Mouse (Mus musculus) adrenal gland, adult 18-20 months (tissue): ENCODE measurements around the gene Zfp672. TPM values are rescaled to one million over a fixed set of nuclear protein-coding genes. Genes with fewer than 3 reads are reported as not detected.
"Not testable (repeated sequence)": the region's sequence is repeated elsewhere in the genome, so short reads cannot be mapped to it uniquely, and the experiment has no call there.

ENCODE experiments used
- DNase-seq, 2 experiments: peaks; one replicate each; pipeline ENCODE4 v3.0.0; 2021 to 2022; ENCODE audit warnings: low spot score in 2 of 2
- long read RNA-seq, 2 experiments: library from polyadenylated mRNA; stranded (forward); transcript quantifications; one replicate each; pipeline ENCODE4 v2.0.0; 2021
- total RNA-seq, 2 experiments: library from RNA; stranded (reverse); gene quantifications; 1 replicate in 1 of 2; 2 replicates in 1 of 2; pipeline ENCODE4 v1.2.3; 2021

Gene Zfp672
- total RNA-seq, result 10 to 100 TPM; 48.7 to 58.7 TPM
- long read RNA-seq, experiment 1, transcript Zfp672-201 (4 exons, 2,862 nt), result major isoform, 9 of 39 reads
- long read RNA-seq, experiment 1, partial matches to known transcripts, result 3 of 39 reads
- long read RNA-seq, experiment 1, other reads (novel, unspliced or antisense), result 19 of 39 reads
- long read RNA-seq, experiment 2, partial matches to known transcripts, result 0 of 27 reads
- long read RNA-seq, experiment 2, other reads (novel, unspliced or antisense), result 14 of 27 reads

- DNase-seq, result peak; percentile 78 to 84
Measured at GRCm38 (mm10) chr11:58330276-58331148, at the start of gene Zfp672, which contains the start of gene Sh3bp5l. Gene Zfp672 (minus strand): TSS chr11:58330339. Gene Sh3bp5l (plus strand): TSS chr11:58330724.

GRCm38 (mm10) chr11:58379516-58379915 lies 49.4 kb upstream of the Zfp672 start:
- DNase-seq, result no peak

GRCm38 (mm10) chr11:58378763-58379278 lies 48.7 kb upstream of the Zfp672 start, which contains the start of gene Lypd8:
Gene Lypd8 (plus strand): TSS chr11:58379043.
- no peak for DNase-seq

GRCm38 (mm10) chr11:58377686-58378085 lies 47.5 kb upstream of the Zfp672 start:
- DNase-seq, result no peak

- no peak for DNase-seq
Measured at GRCm38 (mm10) chr11:58377273-58377672, 47.1 kb upstream of the Zfp672 start.

GRCm38 (mm10) chr11:58366191-58366590 lies 36.1 kb upstream of the Zfp672 start:
- DNase-seq, result not testable (repeated sequence)

- DNase-seq, result no peak
Measured at GRCm38 (mm10) chr11:58364454-58364853, 34.3 kb upstream of the Zfp672 start.

GRCm38 (mm10) chr11:58362562-58362961 lies 32.4 kb upstream of the Zfp672 start:
- DNase-seq, result not testable (repeated sequence)

- DNase-seq, result no peak
Measured at GRCm38 (mm10) chr11:58357844-58358534, 27.9 kb upstream of the Zfp672 start.

GRCm38 (mm10) chr11:58357042-58357441 lies 26.9 kb upstream of the Zfp672 start:
- no peak for DNase-seq

GRCm38 (mm10) chr11:58354927-58355326 lies 24.8 kb upstream of the Zfp672 start:
- DNase-seq, result no peak

- no peak for DNase-seq
Measured at GRCm38 (mm10) chr11:58354476-58354875, 24.3 kb upstream of the Zfp672 start.

- DNase-seq, result no peak
Measured at GRCm38 (mm10) chr11:58353709-58354108, 23.6 kb upstream of the Zfp672 start.

- DNase-seq, result no peak
Measured at GRCm38 (mm10) chr11:58352681-58353548, 22.8 kb upstream of the Zfp672 start.

GRCm38 (mm10) chr11:58351179-58351578 lies 21.0 kb upstream of the Zfp672 start:
- no peak for DNase-seq

GRCm38 (mm10) chr11:58350628-58351027 lies 20.5 kb upstream of the Zfp672 start:
- DNase-seq, result no peak

- DNase-seq, result no peak
Measured at GRCm38 (mm10) chr11:58346745-58347144, 16.6 kb upstream of the Zfp672 start.

- DNase-seq, result peak; percentile 47 to 57
Measured at GRCm38 (mm10) chr11:58334746-58335145, 4.6 kb upstream of the Zfp672 start.

- DNase-seq, result no peak
Measured at GRCm38 (mm10) chr11:58331546-58331945, 1.4 kb upstream of the Zfp672 start.

- peak in 1 of 2 experiments; percentile 36 for DNase-seq
Measured at GRCm38 (mm10) chr11:58331149-58331495, 983 bp upstream of the Zfp672 start.
